Mouse (Mus musculus) heart, adult 2 months (tissue): ENCODE data around the gene Ercc6l.
"Not testable (repeated sequence)": the region's sequence is repeated elsewhere in the genome, so short reads cannot be mapped to it uniquely, and the experiment has no call there.

Experiments
- CTCF ChIP-seq: fragments of 200-600 bp; IDR thresholded peaks from 2 replicates; pipeline ENCODE4 v1.8.1; 2022; ENCODE audit warnings: antibody characterized with exemption, mild to moderate bottlenecking, moderate library complexity
- POLR2A ChIP-seq: fragments of 200-500 bp; IDR thresholded peaks from 2 replicates; pipeline ENCODE4 v1.6.1; 2011; ENCODE audit warnings: mild to moderate bottlenecking, low read depth, low read length, control low read depth; ENCODE audit not compliant: insufficient read depth

DNA sequence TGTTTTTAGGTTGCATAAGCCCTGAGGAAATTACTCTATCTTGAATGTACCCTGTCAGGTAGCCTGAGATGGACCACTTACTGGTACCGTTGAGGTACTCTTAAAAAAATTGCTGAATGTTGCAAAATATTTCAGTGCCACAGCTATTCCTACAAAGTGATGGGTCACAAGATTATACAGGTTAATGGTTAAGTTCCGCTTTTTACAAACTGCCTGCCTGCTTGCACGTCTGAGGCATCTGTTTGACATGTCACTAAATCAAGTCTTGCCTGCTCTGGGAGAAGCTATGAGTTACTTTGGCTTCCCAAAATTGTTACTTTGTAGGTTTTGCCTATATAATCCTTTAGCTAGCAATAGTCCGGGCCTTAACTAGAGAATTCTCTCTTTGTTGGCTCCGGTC lies 47.5 kb downstream of the Ercc6l start:
- not testable (repeated sequence) for TF ChIP-seq POLR2A, CTCF
